Mouse (Mus musculus): ENCODE results near the gene Dgcr8. TPM values are rescaled to one million over a fixed set of nuclear protein-coding genes. Genes with fewer than 3 reads are reported as not detected.

Gene Dgcr8
- polyA plus RNA-seq, 1 experiment = 11.9 TPM

DNA sequence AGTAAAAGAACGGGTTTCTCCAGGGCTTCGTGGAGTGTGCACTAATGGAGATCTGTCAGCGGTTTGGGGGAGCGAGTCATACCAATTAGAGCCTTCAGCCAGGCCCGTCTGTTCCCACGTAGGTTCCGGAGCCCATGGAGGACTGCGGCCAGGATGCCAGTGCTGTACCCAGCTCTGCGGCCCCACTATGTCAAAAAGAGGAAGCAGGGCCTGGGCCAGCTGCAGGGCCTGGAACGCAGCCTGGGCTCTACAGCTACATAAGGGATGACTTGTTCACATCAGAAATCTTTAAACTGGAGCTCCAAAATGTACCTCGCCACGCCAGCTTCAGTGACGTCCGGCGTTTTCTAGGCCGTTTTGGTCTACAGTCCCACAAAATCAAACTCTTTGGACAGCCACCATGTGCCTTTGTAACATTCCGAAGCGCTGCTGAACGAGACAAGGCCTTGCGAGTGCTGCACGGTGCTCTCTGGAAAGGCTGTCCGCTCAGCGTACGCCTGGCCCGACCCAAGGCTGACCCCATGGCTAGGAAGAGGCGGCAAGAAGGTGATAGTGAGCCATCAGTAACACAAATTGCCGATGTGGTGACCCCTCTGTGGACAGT is 39.6 kb downstream of the Dgcr8 start:
- Histone ChIP-seq H3K79me2 (ENCODE audit: control insufficient read depth, insufficient read depth) (peaks cover 55% of the 10 kb centered on the region), H3K4me3 (peak overlapping the region; percentile 95), H3ac (ENCODE audit: control insufficient read depth, insufficient read length) (peak overlapping the region; percentile 83), H3K27me3 (ENCODE audit: control insufficient read depth, insufficient read depth, insufficient read length) (no peaks in the 10 kb centered on the region), H3K36me3 (ENCODE audit: control insufficient read depth, insufficient read depth) (peaks cover 46% of the 10 kb centered on the region), H3K4me2 (ENCODE audit: low read depth) (peak overlapping the region; percentile 65)
- TF ChIP-seq MYOD1 (IDR thresholded peaks at IDR 0.05; ENCODE audit: control insufficient read depth in 1 of 3, insufficient read length in 2 of 3, low read depth in 2 of 3) (no peak), MYOG (IDR thresholded peaks at IDR 0.05; ENCODE audit: control insufficient read depth in 1 of 3, insufficient read depth in 1 of 3, insufficient read length in 2 of 3, low read depth in 2 of 3) (peak in 1 of 3 experiments; percentile 27), SRF (IDR thresholded peaks at IDR 0.05; ENCODE audit: control insufficient read depth, insufficient read length, low read depth) (no peak), TCF3 (IDR thresholded peaks at IDR 0.05; ENCODE audit: insufficient read length, low read depth) (no peak), POLR2A (IDR thresholded peaks at IDR 0.05; ENCODE audit: insufficient read length, low read depth) (peak; percentile 43), POLR2AphosphoS2 (IDR thresholded peaks at IDR 0.05; ENCODE audit: insufficient read length, low read depth) (peak; percentile 26)

DNA sequence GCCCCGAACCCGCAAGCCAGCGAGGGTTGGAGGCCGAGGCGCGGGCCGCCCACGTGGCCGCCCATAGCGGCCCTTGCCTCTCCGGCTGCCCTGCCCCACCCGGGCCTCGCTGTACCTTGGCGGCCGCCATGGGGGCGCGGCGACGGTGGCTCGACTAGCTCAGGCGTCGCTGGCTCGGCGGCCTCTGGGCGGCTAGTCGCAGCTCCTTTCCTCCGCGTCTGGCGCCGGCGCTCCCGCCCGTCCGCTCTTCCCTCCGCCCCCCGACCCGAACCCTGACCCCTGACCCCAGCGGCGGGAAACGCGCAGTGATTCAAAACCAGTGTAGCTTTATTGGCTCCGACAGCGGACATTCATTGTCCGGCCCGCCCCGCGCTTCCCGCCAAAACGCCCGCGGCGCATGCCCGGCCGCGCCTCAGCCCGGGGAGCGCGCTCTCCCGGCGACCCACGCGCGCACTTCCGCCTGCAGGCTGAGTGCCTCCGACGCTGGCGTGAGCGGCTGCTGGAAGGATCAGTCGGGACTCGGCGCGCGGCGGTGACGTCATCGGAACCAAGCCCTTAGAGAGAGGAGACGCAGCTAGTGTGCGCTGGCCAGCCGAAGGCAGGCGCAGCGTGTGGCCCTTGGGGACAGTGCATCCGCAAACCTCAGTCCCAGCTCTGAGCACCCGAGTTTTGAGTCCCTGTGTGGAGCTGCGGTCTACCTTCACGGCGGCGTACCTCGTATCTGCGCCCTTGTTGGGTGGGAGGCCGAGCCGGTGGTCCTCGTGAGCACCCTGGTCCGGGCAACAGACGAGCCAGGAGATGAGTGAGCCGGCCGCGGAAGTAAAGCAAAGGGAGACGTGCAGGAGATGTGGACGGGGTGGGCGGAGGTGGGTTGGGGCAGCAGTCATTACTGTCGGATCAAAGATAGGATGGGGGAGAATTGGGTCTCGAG is 40.3 kb downstream of the Dgcr8 start, which contains the start of the genes Trmt2a and Ranbp1:
Trmt2a (plus strand) TSS at position 247 of the 931 bp plus-strand sequence.
Ranbp1 (minus strand) TSS at position 300 of the 931 bp plus-strand sequence.
- Histone ChIP-seq H3K36me3 (ENCODE audit: control insufficient read depth, insufficient read depth) (peaks cover 45% of the 10 kb centered on the region), H3K79me2 (ENCODE audit: control insufficient read depth, insufficient read depth) (peaks cover 61% of the 10 kb centered on the region), H3K27me3 (ENCODE audit: control insufficient read depth, insufficient read depth, insufficient read length) (no peaks in the 10 kb centered on the region), H3ac (ENCODE audit: control insufficient read depth, insufficient read length) (peak within 1 kb of the TSS; percentile 83), H3K4me3 (peak within 1 kb of the TSS; percentile 95), H3K4me2 (ENCODE audit: low read depth) (peak within 1 kb of the TSS; percentile 79)
- TF ChIP-seq TCF3 (IDR thresholded peaks at IDR 0.05; ENCODE audit: insufficient read length, low read depth) (no peak), MYOG (IDR thresholded peaks at IDR 0.05; ENCODE audit: control insufficient read depth in 1 of 3, insufficient read depth in 1 of 3, insufficient read length in 2 of 3, low read depth in 2 of 3) (no peak), POLR2AphosphoS2 (IDR thresholded peaks at IDR 0.05; ENCODE audit: insufficient read length, low read depth) (peak; percentile 98), E2F4 (IDR thresholded peaks at IDR 0.05; ENCODE audit: insufficient read depth) (peak; percentile 91), MYOD1 (IDR thresholded peaks at IDR 0.05; ENCODE audit: control insufficient read depth in 1 of 3, insufficient read length in 2 of 3, low read depth in 2 of 3) (peak in 2 of 3 experiments; percentile 41 to 58), POLR2A (IDR thresholded peaks at IDR 0.05; ENCODE audit: insufficient read length, low read depth) (peak; percentile 94)

DNA sequence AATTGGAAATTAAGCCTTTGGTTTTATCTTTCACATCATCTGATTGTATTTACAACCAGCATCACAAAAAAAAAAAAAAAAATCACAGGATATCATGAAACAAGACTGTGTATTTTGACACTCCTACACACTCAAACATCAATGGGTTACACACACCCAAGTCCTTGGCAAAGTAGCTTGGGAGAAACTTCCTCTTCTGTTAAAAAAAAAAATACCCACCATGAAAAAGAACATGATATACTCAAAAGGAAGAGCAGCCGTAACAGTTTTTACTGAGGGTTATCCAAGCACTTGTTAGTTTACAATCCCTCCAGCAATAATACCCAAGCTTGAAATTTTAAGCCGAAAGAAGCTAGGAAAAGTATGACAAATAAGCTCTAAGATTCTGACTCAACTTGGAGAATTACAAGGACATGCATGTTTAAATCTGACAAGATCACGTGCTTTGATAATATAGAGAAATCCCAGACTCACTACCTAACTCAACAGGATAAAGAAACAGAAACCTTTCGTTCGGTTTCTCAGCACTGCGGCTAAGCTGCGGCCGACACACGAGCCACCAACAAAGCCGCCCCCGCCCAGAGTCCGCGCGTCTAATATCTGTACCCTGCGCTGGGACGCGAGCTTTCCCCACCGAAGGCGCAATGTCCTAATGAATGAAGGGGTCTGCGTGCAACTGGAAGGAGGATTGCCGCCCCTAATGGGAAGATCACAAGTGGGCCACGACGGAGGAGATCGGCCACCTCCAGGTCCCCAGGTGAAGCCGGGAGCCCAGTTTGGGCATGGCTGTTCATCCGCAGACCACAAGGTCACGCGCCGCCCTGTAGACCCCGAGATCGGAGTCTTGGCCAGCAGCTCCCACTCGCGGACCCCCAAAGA is 41.3 kb downstream of the Dgcr8 start:
- Histone ChIP-seq H3K79me2 (ENCODE audit: control insufficient read depth, insufficient read depth) (peaks cover 61% of the 10 kb centered on the region), H3K4me2 (ENCODE audit: low read depth) (peak overlapping the region; percentile 79), H3K4me3 (peak overlapping the region; percentile 95), H3ac (ENCODE audit: control insufficient read depth, insufficient read length) (peak overlapping the region; percentile 83), H3K36me3 (ENCODE audit: control insufficient read depth, insufficient read depth) (peaks cover 46% of the 10 kb centered on the region), H3K27me3 (ENCODE audit: control insufficient read depth, insufficient read depth, insufficient read length) (no peaks in the 10 kb centered on the region)
- no peak for TF ChIP-seq CEBPB (IDR thresholded peaks at IDR 0.05; ENCODE audit: insufficient read depth, poor library complexity, severe bottlenecking)
- TF ChIP-seq MYOG (IDR thresholded peaks at IDR 0.05; ENCODE audit: control insufficient read depth in 1 of 3, insufficient read depth in 1 of 3, insufficient read length in 2 of 3, low read depth in 2 of 3) = no peak
- TF ChIP-seq REST (IDR thresholded peaks at IDR 0.05; ENCODE audit: insufficient read depth, insufficient read length) = no peak
- no peak for TF ChIP-seq TCF3 (IDR thresholded peaks at IDR 0.05; ENCODE audit: insufficient read length, low read depth)
- TF ChIP-seq MYOD1 (IDR thresholded peaks at IDR 0.05; ENCODE audit: control insufficient read depth in 1 of 3, insufficient read length in 2 of 3, low read depth in 2 of 3) = no peak
- no peak for TF ChIP-seq POLR2A (IDR thresholded peaks at IDR 0.05; ENCODE audit: insufficient read length, low read depth)
- no peak for TF ChIP-seq SRF (IDR thresholded peaks at IDR 0.05; ENCODE audit: control insufficient read depth, insufficient read length, low read depth)
- TF ChIP-seq E2F4 (IDR thresholded peaks at IDR 0.05; ENCODE audit: insufficient read depth) = no peak
- TF ChIP-seq MAX (IDR thresholded peaks at IDR 0.05; ENCODE audit: low read depth) = no peak
- TF ChIP-seq TCF12 (IDR thresholded peaks at IDR 0.05; ENCODE audit: insufficient read depth, poor library complexity, severe bottlenecking) = no peak
- TF ChIP-seq POLR2AphosphoS2 (IDR thresholded peaks at IDR 0.05; ENCODE audit: insufficient read length, low read depth) = no peak
- no peak for TF ChIP-seq USF1 (IDR thresholded peaks at IDR 0.05; ENCODE audit: low read depth)

DNA sequence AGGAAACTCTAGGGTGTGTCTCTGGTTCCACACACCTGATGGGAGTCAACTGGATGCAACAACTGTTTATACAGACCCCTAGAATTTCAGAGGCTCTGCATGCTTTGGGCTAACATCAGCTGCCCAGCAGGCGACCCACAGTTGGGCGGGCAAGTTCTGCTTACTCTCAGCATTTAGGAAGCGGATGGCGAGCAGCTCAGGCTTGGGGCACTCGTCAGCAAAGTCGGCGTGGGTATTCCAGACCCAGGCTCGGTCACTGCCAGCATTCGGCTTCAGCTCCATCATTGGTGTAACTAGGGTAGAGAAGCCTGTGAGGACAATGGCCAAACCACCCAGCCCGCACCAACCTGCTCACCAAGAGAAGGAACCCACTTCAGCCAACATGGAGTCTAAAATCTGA is 47.5 kb downstream of the Dgcr8 start:
- H3K4me3 ChIP-seq = no peak overlapping the region
- H3K4me2 ChIP-seq (ENCODE audit: low read depth) = no peak overlapping the region
- TF ChIP-seq MYOG (IDR thresholded peaks at IDR 0.05; ENCODE audit: control insufficient read depth in 1 of 3, insufficient read depth in 1 of 3, insufficient read length in 2 of 3, low read depth in 2 of 3) (no peak), TCF12 (IDR thresholded peaks at IDR 0.05; ENCODE audit: insufficient read depth, poor library complexity, severe bottlenecking) (no peak), CEBPB (IDR thresholded peaks at IDR 0.05; ENCODE audit: insufficient read depth, poor library complexity, severe bottlenecking) (no peak), TCF3 (IDR thresholded peaks at IDR 0.05; ENCODE audit: insufficient read length, low read depth) (no peak), E2F4 (IDR thresholded peaks at IDR 0.05; ENCODE audit: insufficient read depth) (no peak), USF1 (IDR thresholded peaks at IDR 0.05; ENCODE audit: low read depth) (no peak), MYOD1 (IDR thresholded peaks at IDR 0.05; ENCODE audit: control insufficient read depth in 1 of 3, insufficient read length in 2 of 3, low read depth in 2 of 3) (no peak), SRF (IDR thresholded peaks at IDR 0.05; ENCODE audit: control insufficient read depth, insufficient read length, low read depth) (no peak), POLR2AphosphoS2 (IDR thresholded peaks at IDR 0.05; ENCODE audit: insufficient read length, low read depth) (no peak), POLR2A (IDR thresholded peaks at IDR 0.05; ENCODE audit: insufficient read length, low read depth) (no peak), REST (IDR thresholded peaks at IDR 0.05; ENCODE audit: insufficient read depth, insufficient read length) (no peak), MAX (IDR thresholded peaks at IDR 0.05; ENCODE audit: low read depth) (no peak)
- peaks cover 27% of the 10 kb centered on the region for H3K79me2 ChIP-seq (ENCODE audit: control insufficient read depth, insufficient read depth)
- H3ac ChIP-seq (ENCODE audit: control insufficient read depth, insufficient read length) = no peak overlapping the region
- peaks cover 64% of the 10 kb centered on the region for H3K36me3 ChIP-seq (ENCODE audit: control insufficient read depth, insufficient read depth)
- no peaks in the 10 kb centered on the region for H3K27me3 ChIP-seq (ENCODE audit: control insufficient read depth, insufficient read depth, insufficient read length)
